Mouse (Mus musculus) brain, embryonic 14.5 days (tissue): ENCODE data around the gene Slc9a5.

Experiments used
- CTCF ChIP-seq: fragments of 200-500 bp; IDR thresholded peaks from 2 replicates; pipeline ENCODE4 v1.5.1; 2012; ENCODE audit warnings: inconsistent platforms, mild to moderate bottlenecking, moderate library complexity, borderline replicate concordance; ENCODE audit not compliant: insufficient read depth, insufficient read length; ENCODE audit errors: extremely low read depth
- POLR2A ChIP-seq: fragments of 200-500 bp; IDR thresholded peaks from 2 replicates; pipeline ENCODE4 v1.6.1; 2012; ENCODE audit warnings: mild to moderate bottlenecking, inconsistent platforms, borderline replicate concordance; ENCODE audit not compliant: poor library complexity, insufficient read depth, insufficient read length, severe bottlenecking; ENCODE audit errors: extremely low read depth

- TF ChIP-seq CTCF, result no peak
- no peak for TF ChIP-seq POLR2A
These were observed 16.7 kb upstream of the Slc9a5 start for GRCm38 (mm10) chr8:105331931-105332330.
